Mouse (Mus musculus): ENCODE data around the gene Wfdc15a.
"Not testable (repeated sequence)": the region's sequence is repeated elsewhere in the genome, so short reads cannot be mapped to it uniquely, and the experiment has no call there.

Wfdc15a gene

DNA sequence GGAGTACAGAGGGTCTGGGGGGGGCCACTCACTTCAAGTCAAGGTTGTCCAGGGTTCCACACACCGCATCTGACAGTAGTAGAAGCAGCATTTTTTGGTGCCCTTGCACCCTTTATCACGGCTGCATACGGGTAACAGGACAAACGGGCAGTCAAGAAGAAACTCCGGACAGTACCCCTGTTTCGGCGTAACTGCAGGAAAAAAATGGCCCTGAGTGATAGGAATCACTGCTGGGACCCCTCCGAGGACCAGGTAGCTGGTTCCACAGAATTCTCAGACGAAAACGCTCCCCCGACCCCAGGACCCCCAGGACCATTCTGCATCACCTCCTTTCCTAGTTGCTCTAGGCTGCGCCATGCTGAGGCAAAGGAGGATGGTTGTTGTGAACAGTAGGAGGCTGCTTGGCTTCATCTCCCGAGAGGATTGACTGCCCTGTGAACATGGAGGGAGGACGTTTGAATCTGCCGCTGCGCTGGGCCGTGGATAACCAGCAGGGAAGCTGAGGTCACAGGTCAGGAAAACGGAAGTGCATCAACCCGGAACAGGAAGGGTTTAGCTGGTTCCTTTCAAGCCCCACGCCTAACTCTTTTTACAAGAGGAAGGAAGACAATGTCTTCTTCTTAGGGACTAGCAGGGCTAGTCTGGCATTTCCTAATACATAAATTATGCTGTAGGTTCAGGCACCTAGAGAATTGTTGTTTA is at the start of gene Wfdc15a:
Gene Wfdc15a (minus strand): TSS at position 505 of the 702 bp plus-strand sequence.
- in situ Hi-C loops (cut with MboI, MseI), result no loop called here

DNA sequence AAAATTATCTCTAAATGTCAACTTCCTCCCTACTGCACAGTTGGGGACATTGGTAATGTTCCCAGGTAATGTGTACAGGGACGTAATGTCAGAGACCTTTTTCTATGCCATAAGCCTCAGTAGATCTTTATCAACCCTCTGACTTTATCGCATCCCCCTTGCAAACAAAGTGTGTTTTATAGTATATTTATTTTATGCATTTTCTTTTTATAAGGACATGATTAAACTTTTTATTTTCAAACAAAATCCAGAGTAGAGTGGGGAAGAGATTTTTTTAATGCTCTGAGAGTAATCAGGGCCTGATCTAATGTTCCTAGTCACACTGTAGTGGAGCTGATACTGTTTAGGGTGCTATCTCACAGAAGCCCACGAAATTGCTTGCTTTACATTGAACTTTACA is 38.4 kb upstream of the Wfdc15a start, which contains the start of gene Svs2:
Gene Svs2 (minus strand): TSS at position 101 of the 400 bp plus-strand sequence.
- in situ Hi-C loops (cut with MboI, MseI), result no loop called here

- in situ Hi-C loops (cut with MboI, MseI), result no loop called here
These were observed 32.7 kb upstream of the Wfdc15a start for GRCm38 (mm10) chr2:164232671-164233070.

GRCm38 (mm10) chr2:164228361-164229070 is 28.6 kb upstream of the Wfdc15a start:
- in situ Hi-C loops (cut with MboI, MseI), result no loop called here

DNA sequence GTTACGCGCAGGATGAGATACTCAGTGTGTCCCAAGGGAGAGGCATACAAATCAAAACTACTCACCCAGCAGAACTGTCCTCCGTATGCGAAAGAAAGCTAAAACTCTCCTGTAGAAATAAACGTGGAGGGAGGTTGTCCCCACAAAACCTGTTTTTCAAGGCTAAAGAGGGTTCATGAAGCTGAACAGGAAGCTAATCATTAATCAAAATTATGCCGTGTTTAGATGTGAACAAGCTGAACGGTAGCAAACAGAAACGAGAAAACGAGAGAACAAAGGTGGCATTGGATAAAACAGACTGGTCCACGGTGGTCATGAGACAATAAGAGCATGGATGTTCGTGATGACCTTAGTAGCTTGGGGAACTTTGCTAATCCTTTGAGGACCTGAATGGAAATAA is 21.6 kb upstream of the Wfdc15a start, which contains the start of gene Wfdc15b:
Gene Wfdc15b (minus strand): TSS at position 139 of the 400 bp plus-strand sequence.
- in situ Hi-C loops (cut with MboI, MseI), result no loop called here

- in situ Hi-C loops (cut with MboI, MseI), result no loop called here
These were observed 19.4 kb upstream of the Wfdc15a start for GRCm38 (mm10) chr2:164219295-164219694.

GRCm38 (mm10) chr2:164212711-164213110 is 12.8 kb upstream of the Wfdc15a start:
- in situ Hi-C loops (cut with MboI, MseI), result no loop called here

DNA sequence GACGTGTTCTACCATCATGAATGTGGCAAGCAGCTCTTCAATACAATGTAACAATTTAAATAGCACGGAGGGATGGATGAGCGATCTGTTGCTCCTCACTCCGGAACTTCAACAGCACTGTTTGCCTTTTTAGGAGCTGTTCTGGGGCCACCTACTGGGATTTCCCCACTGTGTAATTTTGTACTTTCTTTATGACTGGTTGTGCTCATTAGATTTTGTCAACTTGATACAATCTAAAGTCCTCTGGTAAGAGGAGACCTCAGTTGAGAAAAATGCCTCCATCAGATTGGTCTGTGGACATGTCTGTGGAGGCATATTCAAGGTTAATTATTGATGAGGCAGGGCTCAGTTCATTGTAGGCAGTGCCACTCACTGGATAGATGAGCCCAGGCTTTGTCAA is 11.0 kb upstream of the Wfdc15a start:
- in situ Hi-C loops (cut with MboI, MseI), result no loop called here

- in situ Hi-C loops (cut with MboI, MseI), result no loop called here
These were observed 6.7 kb upstream of the Wfdc15a start for GRCm38 (mm10) chr2:164206676-164207075.

- in situ Hi-C loops (cut with MboI, MseI), result not testable (repeated sequence)
These were observed 6.1 kb upstream of the Wfdc15a start for GRCm38 (mm10) chr2:164206011-164206410.

DNA sequence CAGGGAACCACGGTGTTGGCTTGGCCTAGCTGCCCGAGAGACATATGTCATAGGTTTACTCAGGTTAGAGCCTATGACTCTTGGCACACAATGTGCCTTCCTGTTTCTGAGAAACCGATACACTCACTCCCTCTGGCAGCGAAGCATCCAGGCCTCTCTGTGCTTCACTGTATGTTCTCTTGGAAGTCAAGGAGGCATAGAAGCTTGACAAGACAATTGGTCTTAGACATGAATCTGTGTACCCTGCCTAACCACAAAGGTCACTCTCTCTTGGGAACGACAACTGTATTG is 3.3 kb downstream of the Wfdc15a start:
- in situ Hi-C loops (cut with MboI, MseI), result no loop called here

DNA sequence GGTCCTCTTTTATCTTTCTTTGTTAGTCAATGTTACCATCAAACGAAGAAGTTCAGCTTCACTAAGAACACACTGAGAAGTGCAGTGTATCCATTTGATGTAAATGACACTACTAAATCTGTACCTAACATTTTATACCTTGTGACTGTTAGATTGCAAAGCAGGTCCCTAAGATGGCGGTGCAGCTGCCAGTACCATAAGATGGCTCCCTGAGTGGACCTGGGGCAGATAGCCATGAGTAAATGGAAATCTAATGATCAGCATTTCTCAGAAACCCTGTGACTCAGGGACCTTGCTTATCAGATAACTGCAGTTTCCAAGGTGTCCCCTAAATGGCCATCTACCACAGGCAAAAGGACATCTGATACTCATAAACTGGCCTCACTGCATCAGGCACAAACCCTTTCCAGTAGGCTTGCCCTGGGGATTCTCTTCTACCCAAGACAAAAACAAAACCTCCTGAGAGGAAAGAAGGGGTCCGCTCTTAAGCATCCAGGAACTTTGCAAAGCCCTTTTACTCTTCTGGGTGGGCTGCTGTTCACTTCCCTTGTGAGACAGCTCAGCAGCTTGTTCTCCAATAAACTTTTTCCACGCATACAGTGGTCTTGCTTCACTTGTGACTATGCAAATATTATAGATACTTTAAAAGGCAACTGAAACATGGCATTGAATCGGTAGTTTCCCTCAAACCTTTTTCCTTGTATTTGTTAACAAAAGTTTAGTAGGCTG is 3.8 kb downstream of the Wfdc15a start:
- in situ Hi-C loops (cut with MboI, MseI), result no loop called here

- in situ Hi-C loops (cut with MboI, MseI), result no loop called here
These were observed 4.8 kb downstream of the Wfdc15a start for GRCm38 (mm10) chr2:164194959-164195630.

- in situ Hi-C loops (cut with MboI, MseI), result no loop called here
These were observed 7.7 kb downstream of the Wfdc15a start for GRCm38 (mm10) chr2:164192279-164192678.

DNA sequence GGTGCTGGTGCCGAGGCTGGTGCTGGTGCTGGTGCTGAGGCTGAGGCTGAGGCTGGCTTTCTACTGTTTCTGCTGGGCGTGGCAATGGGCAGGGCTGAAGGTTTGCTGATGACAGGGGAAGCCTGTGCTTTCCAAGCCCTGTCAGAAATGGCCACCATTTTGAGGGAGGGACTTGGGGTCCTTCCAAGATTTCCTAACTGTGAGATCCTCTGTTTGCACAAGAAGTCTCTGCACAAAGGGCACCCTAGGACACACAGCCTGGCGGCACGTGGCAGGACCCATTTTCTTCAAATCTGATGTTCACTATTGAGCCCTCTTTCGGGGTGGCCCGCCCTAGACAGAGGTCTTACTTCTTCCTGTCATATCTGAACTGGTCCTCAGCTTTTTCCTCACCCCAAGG is 9.4 kb downstream of the Wfdc15a start, which contains the start of gene Wfdc12:
Gene Wfdc12 (minus strand): TSS at position 33 of the 400 bp plus-strand sequence.
- in situ Hi-C loops (cut with MboI, MseI), result no loop called here

DNA sequence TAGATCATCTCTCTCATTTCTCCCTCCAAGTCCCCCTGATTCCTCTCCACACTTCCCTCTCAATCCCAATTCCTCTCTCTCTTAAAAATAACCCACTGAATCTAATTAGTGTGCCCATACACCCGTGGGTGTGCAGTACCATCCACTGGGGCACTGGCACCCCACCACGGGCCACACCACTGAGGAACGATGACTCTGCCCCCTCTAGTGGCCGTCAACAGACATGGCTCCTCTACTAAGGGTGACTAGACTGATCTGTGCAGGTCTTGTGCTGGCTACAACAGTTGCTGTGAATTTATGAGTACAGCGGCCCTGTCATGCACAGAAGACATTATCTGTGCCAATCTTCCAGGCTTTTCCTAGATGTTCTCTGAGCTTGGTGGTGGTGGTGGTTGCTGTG is 11.2 kb downstream of the Wfdc15a start:
- in situ Hi-C loops (cut with MboI, MseI), result no loop called here

DNA sequence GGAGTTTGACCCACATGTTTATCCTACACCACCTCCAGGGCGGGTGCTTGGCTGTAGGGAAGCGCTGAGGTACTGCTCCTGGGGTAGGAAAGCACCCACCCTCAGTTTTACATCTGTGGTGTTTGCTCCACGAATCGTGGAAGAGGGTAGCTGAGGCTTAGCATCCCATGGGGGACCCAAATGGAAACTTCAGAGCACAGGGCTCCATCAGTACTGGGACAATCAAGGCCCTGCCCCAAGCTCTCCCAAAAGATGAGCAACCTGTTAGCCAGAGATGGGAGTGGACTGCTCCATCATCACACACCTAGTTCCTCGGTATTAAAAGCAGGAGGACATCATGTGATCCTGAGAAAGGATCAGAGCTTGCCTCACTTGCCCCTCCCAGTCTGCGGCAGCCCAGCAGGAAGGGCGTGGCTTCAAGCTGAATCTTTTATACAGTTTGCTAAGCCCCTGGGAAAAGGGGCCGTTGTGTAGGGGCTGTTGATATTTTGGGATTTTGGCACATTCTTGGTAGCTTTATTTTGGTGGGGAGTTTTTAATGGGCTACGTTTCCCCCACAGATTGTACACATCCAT is 15.7 kb downstream of the Wfdc15a start:
- in situ Hi-C loops (cut with MboI, MseI), result no loop called here

DNA sequence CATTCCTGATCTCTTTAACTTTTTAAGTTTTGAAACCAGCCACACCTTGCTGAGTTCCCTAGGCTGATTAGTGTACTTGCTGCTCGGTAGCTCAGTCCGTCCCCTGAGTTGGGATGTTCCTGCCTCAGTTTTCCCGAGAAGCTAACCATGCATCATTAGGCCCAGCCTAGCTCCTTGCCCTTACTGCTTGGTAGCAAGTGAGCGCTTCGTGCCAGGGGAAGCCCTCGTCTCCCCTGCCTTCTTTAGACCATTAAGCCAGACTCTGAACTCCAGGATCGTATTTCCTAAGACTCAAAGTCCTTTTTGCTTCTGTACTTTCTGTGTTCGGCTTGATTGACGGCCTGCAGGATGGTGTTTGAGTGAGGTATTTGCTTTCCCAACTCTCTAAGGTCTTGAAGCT is 16.6 kb downstream of the Wfdc15a start:
- in situ Hi-C loops (cut with MboI, MseI), result no loop called here

GRCm38 (mm10) chr2:164182692-164183255 is 17.2 kb downstream of the Wfdc15a start, which contains the start of gene Wfdc5:
Wfdc5 (minus strand) TSS chr2:164182742.
- in situ Hi-C loops (cut with MboI, MseI), result no loop called here

GRCm38 (mm10) chr2:164180770-164181169 is 19.2 kb downstream of the Wfdc15a start:
- in situ Hi-C loops (cut with MboI, MseI), result no loop called here

DNA sequence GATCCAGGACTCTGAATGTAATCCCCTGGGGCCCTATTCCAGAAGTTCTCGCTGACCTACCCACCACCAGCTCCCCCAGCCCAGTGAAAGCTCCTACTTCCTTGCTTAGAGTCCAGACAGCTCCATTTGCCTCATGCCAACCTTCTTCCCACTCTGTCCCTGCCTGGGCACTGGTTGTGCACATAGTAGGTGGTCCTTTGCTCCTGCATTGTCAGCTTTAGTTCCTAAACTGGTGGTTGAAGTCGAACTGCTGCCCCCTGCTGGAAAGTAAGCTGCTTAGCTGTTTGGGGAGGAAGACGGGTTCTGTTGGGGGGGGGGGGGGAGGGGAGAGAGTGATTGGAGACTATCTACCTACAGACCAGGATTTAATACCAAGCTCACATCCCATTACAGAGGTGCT is 19.8 kb downstream of the Wfdc15a start:
- in situ Hi-C loops (cut with MboI, MseI), result no loop called here
